Mouse (Mus musculus) heart, postnatal 0 days (tissue): ENCODE data around the gene Eif3d.
A peak's percentile ranks its signal among the peaks of the same experiment; 100 is the strongest.

Source experiments
- CTCF ChIP-seq: IDR thresholded peaks from 2 replicates; pipeline ENCODE4 v1.5.1; 2016; ENCODE audit warnings: antibody characterized with exemption, control low read depth, low read depth
- EP300 ChIP-seq: IDR thresholded peaks from 2 replicates; pipeline ENCODE4 v1.6.1; 2016; ENCODE audit warnings: antibody characterized with exemption, low read depth

GRCm38 (mm10) chr15:77916851-77917544 lies 53.6 kb downstream of the Eif3d start:
- peak; percentile 86 for TF ChIP-seq CTCF
- no peak for TF ChIP-seq EP300
